Mouse (Mus musculus) thymus, adult 2 months (tissue): ENCODE measurements around the gene Bak1.

Experiments
- CTCF ChIP-seq: fragments of 200-500 bp; IDR thresholded peaks from 2 replicates; pipeline ENCODE4 v1.5.1; 2012; ENCODE audit warnings: mild to moderate bottlenecking, control low read depth, low read length, moderate library complexity, borderline replicate concordance; ENCODE audit not compliant: control insufficient read depth, poor library complexity, insufficient read depth; ENCODE audit errors: extremely low read depth
- POLR2A ChIP-seq: fragments of 200-500 bp; IDR thresholded peaks from 2 replicates; pipeline ENCODE4 v1.6.1; 2012; ENCODE audit warnings: mild to moderate bottlenecking, low read length, control low read depth, moderate library complexity; ENCODE audit not compliant: control insufficient read depth, poor library complexity, insufficient read depth; ENCODE audit errors: extremely low read depth

GRCm38 (mm10) chr17:27012909-27013308 is 15.9 kb downstream of the Bak1 start:
- no peak for TF ChIP-seq CTCF
- TF ChIP-seq POLR2A, result no peak
